Mouse (Mus musculus) common myeloid progenitor, adult 5-6 weeks (primary cell): ENCODE data around the gene Il11. TPM values are rescaled to one million over a fixed set of nuclear protein-coding genes. Genes with fewer than 3 reads are reported as not detected.

ENCODE experiments used
- ATAC-seq: replicated peaks from 2 replicates; pipeline ENCODE4 v1.8.0; 2016; ENCODE audit warnings: low read depth, mild to moderate bottlenecking, moderate TSS enrichment, inconsistent platforms; ENCODE audit not compliant: poor library complexity, severe bottlenecking
- total RNA-seq: library from RNA; stranded (forward); fragments of 200-1000, 187-1606 nt; gene quantifications from 2 replicates; pipeline ENCODE4 v1.2.3, GENCODE M21; 2017

Gene Il11
- total RNA-seq, 1 experiment from 2014 or later: 0.59 TPM

GRCm38 (mm10) chr7:4746326-4746980, 36.2 kb downstream of the Il11 start:
- no peak for ATAC-seq

- ATAC-seq: no peak
Observed at GRCm38 (mm10) chr7:4744886-4745285, 37.8 kb downstream of the Il11 start.

GRCm38 (mm10) chr7:4743354-4743753, 39.3 kb downstream of the Il11 start:
- ATAC-seq: no peak

GRCm38 (mm10) chr7:4742482-4742819, 40.2 kb downstream of the Il11 start:
- ATAC-seq: no peak

GRCm38 (mm10) chr7:4741672-4742481, 40.8 kb downstream of the Il11 start:
- ATAC-seq: no peak

DNA sequence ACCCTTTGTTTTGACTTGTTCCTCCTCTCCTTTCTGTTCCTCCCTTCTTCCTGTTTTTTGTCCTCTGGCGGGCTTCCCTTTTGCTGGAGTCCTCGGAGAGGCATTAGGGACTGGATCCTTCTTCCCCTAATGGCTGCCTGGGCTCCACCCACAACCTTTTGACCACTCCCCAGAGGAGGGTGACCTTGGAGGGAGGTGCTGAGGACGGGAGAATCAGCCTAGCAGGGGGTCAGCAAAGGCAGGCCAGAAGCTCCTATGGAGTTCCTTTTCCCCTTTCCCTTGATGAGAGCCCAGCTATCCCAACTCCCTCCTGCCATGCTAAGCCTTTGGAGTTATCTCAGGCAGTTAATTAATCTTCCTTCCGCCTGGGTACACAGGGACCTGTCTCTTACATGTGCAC, 41.5 kb downstream of the Il11 start:
- ATAC-seq: peak; percentile 33

GRCm38 (mm10) chr7:4740309-4740727, 42.3 kb downstream of the Il11 start:
- ATAC-seq: no peak

GRCm38 (mm10) chr7:4739544-4740275, 42.9 kb downstream of the Il11 start, which contains the start of gene Kmt5c:
Gene Kmt5c (plus strand): TSS chr7:4740115.
- ATAC-seq: peak; percentile 87

DNA sequence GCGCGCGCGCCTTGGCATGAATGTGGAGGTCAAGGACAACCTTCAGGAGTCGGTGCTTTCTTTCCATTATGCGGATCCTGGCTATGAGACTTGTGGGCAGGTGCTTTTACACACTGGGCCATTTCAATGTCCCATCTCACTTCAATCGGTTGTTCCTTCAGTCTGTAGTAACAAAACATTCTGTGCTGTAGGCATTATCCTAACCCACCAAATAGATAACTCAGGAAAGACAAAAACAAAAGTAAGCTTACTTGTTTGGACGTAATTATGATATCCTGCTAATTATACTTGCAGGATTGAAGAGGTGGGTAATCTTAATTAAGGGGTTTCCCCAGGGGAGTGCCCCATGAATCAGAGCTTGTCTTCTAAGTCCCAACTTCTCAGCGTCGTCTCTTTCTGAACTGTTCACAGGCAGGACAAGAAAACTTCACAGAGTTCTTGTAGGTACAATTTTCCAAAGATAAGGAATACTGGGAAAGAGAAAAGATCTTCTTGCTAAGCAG, 43.6 kb downstream of the Il11 start:
- no peak for ATAC-seq

DNA sequence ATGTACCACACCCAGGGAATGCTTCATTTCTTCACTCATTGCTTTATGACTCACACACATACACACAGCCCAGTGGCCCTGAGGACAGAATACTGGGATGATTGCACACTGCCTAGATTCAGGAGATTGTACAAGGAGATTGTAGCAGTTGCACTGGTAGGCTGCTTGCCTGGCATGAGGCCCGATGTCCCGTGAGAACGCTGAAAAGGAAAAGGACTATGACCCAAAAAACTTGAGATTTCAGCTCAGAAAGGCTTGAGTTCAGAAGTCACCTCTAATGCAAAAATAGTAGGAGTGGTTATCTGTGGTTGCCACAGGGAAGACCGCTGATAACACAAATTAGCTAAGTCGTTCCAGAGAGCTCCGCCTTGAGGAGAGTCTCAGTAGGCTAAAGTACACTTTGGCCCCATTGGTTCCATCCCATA, 49.7 kb downstream of the Il11 start:
- peak; percentile 69; the same call in 1 of the 2 replicates for ATAC-seq

DNA sequence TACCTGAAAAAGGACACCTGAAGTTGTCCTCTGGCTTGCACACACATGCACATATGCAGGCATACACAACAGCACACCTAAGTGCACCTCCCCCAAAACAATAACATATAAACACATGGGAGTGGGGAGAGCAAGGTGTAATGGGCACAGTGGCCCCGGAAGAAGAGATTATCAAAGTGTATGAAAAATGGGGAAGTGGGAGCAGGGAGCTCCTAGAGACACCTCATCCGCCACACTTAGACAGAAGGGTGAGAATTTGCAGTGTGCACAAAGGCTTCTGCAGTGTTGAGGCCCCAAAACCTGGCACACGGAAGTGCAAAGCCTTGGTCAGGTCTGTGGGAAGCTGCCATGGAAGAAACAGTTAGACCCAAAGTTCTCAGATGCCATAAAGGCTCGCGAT, 51.6 kb downstream of the Il11 start:
- ATAC-seq: peak; percentile 50; the same call in 1 of the 2 replicates

- ATAC-seq: peak; percentile 60
Observed at GRCm38 (mm10) chr7:4725169-4725568, 57.5 kb downstream of the Il11 start, which contains the start of gene Tmem150b. Gene Tmem150b (minus strand): TSS chr7:4725249.

GRCm38 (mm10) chr7:4724359-4724758, 58.3 kb downstream of the Il11 start:
- ATAC-seq: peak; percentile 83

GRCm38 (mm10) chr7:4723508-4723907, 59.2 kb downstream of the Il11 start:
- ATAC-seq: peak; percentile 23; the same call in 1 of the 2 replicates

Other genes with a start within 250 kb of the Il11 start
- gene Syt5, start 235.3 kb downstream of the Il11 start, total RNA-seq: not detected in 2 replicates
- gene Ptprh, start 178.8 kb downstream of the Il11 start, total RNA-seq: not detected in 2 replicates
- 8.6 and 18.7 TPM in 2 replicates for gene Tmem86b, start 151.4 kb downstream of the Il11 start, total RNA-seq
- 142 and 149 TPM in 2 replicates for gene Ppp6r1, start 123.8 kb downstream of the Il11 start, total RNA-seq
- gene Hspbp1, start 97.8 kb downstream of the Il11 start, total RNA-seq: 28.6 and 43.6 TPM in 2 replicates
- gene Brsk1, start 92.3 kb downstream of the Il11 start, total RNA-seq: not detected in 2 replicates
- gene Tmem150b, start 57.6 kb downstream of the Il11 start, total RNA-seq: 6.6 and 8.3 TPM in 2 replicates
- gene Kmt5c, start 42.7 kb downstream of the Il11 start, total RNA-seq: 33.0 and 37.9 TPM in 2 replicates
- 63.5 and 74.7 TPM in 2 replicates for gene Cox6b2, start 29.8 kb downstream of the Il11 start, total RNA-seq
- gene Fam71e2, start 11.6 kb downstream of the Il11 start, total RNA-seq: not detected in 2 replicates
- not detected in 2 replicates for gene Tmem190, start 78 bp upstream of the Il11 start, total RNA-seq
- 7.0 and 8.4 TPM in 2 replicates for gene Tmem238, start 6.8 kb upstream of the Il11 start, total RNA-seq
- gene Rpl28, start 10.0 kb upstream of the Il11 start, total RNA-seq: 690 and 777 TPM in 2 replicates
- gene Ube2s, start 29.7 kb upstream of the Il11 start, total RNA-seq: 190 and 203 TPM in 2 replicates
- gene Shisa7, start 61.8 kb upstream of the Il11 start, total RNA-seq: 0.05 TPM in 2 replicates
- gene Isoc2b, start 87.4 kb upstream of the Il11 start, total RNA-seq: 8.0 and 70.9 TPM in 2 replicates
- 3.8 and 6.5 TPM in 2 replicates for gene Isoc2a, start 94.3 kb upstream of the Il11 start, total RNA-seq
- not detected in 2 replicates for gene Gm36210, start 123.7 kb upstream of the Il11 start, total RNA-seq
- 2.4 and 3.2 TPM in 2 replicates for gene Zfp628, start 132.4 kb upstream of the Il11 start, total RNA-seq
- gene Nat14, start 139.2 kb upstream of the Il11 start, total RNA-seq: 0.32 TPM in 1 of 2 replicates, not detected in the other
- gene Ssc5d, start 142.9 kb upstream of the Il11 start, total RNA-seq: not detected in 2 replicates
- not detected in 2 replicates for gene Sbk2, start 181.5 kb upstream of the Il11 start, total RNA-seq
- 0.19 TPM in 1 of 2 replicates, not detected in the other for gene Sbk3, start 188.3 kb upstream of the Il11 start, total RNA-seq
- 4.1 and 8.3 TPM in 2 replicates for gene Zfp579, start 213.3 kb upstream of the Il11 start, total RNA-seq
- gene Zfp524, start 231.6 kb upstream of the Il11 start, total RNA-seq: 2.2 and 7.4 TPM in 2 replicates
- gene Fiz1, start 231.8 kb upstream of the Il11 start, total RNA-seq: 20.0 and 21.1 TPM in 2 replicates
- not detected in 2 replicates for gene Gm44973, start 232.6 kb upstream of the Il11 start, total RNA-seq
- gene Zfp865, start 237.5 kb upstream of the Il11 start, total RNA-seq: 9.5 and 14.3 TPM in 2 replicates
- 0.14 and 1.1 TPM in 2 replicates for gene Ccdc106, start 237.7 kb upstream of the Il11 start, total RNA-seq